ENCODE assay signal across 20 mouse cellular contexts in the genomic region with DNA sequence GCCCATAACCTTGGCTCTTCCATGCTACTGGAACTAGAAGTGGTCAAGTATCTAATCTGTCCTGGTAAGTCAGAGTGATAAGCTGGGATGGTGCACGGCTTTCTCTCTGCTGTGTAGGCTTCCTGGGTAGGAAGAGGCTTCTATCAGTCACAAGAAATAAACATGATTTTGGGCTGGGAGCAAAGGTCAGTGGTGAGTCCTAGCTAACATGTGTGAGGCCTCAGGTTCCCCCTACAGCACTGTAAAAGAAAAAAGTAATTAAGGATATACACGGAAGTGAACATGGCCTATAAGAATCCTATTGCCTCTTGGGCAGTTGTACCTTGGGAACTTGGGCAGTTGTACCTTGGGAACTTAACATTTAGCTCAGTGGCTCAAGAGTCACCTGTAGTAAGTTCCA.
"Had no signal": no experiment of that assay in that cellular context is flagged by ENCODE, and none has a peak within 500 bp of the region (broad histone marks: within the 10 kb centered on the region; RNA-seq: fewer than 3 reads in every experiment).

No protein-coding gene starts in this region.

- DNase-seq: liver, postnatal 0 days; lung, adult 2 months; lung, postnatal 14 days; lung, postnatal 36 days; right cerebral cortex, adult 18-20 months; right cerebral cortex, postnatal 25 days; right cerebral cortex, postnatal 4 days; thymus, adult 2 months; thymus, postnatal 25 days; thymus, postnatal 4 days had no signal

- H3K4me2 ChIP-seq: lung, embryonic 15.5 days; midbrain, embryonic 11.5 days; midbrain, embryonic 13.5 days; midbrain, embryonic 15.5 days; neural tube, embryonic 12.5 days; stomach, embryonic 15.5 days had no signal

- H3K9ac ChIP-seq: liver, postnatal 0 days; lung, embryonic 15.5 days; midbrain, embryonic 13.5 days; midbrain, embryonic 15.5 days; neural tube, embryonic 12.5 days; stomach, embryonic 15.5 days had no signal

- H3K27ac ChIP-seq: lung, embryonic 15.5 days; macrophage; midbrain, embryonic 13.5 days; midbrain, embryonic 15.5 days; neural tube, embryonic 12.5 days; stomach, embryonic 15.5 days; stomach, postnatal 0 days had no signal

- H3K4me1 ChIP-seq: lung, embryonic 15.5 days; midbrain, embryonic 13.5 days; midbrain, embryonic 15.5 days; neural tube, embryonic 12.5 days; stomach, embryonic 15.5 days had no signal

- H3K9me3 ChIP-seq: lung, embryonic 15.5 days; megakaryocyte, embryonic 14.5 days; midbrain, embryonic 13.5 days; midbrain, embryonic 15.5 days; neural tube, embryonic 12.5 days; stomach, embryonic 15.5 days had no signal

- H3K27me3 ChIP-seq: lung, embryonic 15.5 days; megakaryocyte, embryonic 14.5 days; midbrain, embryonic 13.5 days; midbrain, embryonic 15.5 days; neural tube, embryonic 12.5 days; stomach, embryonic 15.5 days had no signal

- H3K4me3 ChIP-seq: lung, embryonic 15.5 days; megakaryocyte, embryonic 14.5 days; midbrain, embryonic 13.5 days; midbrain, embryonic 15.5 days; neural tube, embryonic 12.5 days; stomach, embryonic 15.5 days had no signal

- ATAC-seq: liver, postnatal 0 days; lung, postnatal 0 days; midbrain, embryonic 13.5 days; midbrain, embryonic 15.5 days had no signal
